Mouse (Mus musculus) macrophage (primary cell): ENCODE results near the gene Slc16a14. TPM values are rescaled to one million over a fixed set of nuclear protein-coding genes. Genes with fewer than 3 reads are reported as not detected.

Experiments
- H3K27ac ChIP-seq: fragments of 350-480 bp; formaldehyde crosslinking; 2 replicates; pipeline ENCODE4 v1.9.0; 2021
- H3K36me3 ChIP-seq: fragments of 350-480 bp; formaldehyde crosslinking; 2 replicates; pipeline ENCODE4 v1.9.0; 2021; ENCODE audit errors: inconsistent target
- H3K4me3 ChIP-seq: fragments of 350-480 bp; formaldehyde crosslinking; 2 replicates; pipeline ENCODE4 v1.9.0; 2021; ENCODE audit errors: inconsistent target
- H3K79me2 ChIP-seq: fragments of 350-480 bp; formaldehyde crosslinking; 2 replicates; pipeline ENCODE4 v1.9.0; 2021; ENCODE audit errors: inconsistent target
- WGBS: methylation state at CpG from one replicate; pipeline ENCODE4 v1.1.7; 2026; ENCODE audit warnings: inconsistent platforms; ENCODE audit not compliant: missing documents; 5-methylcytosine and 5-hydroxymethylcytosine counted together
- polyA plus RNA-seq: library from polyadenylated mRNA; stranded (reverse); fragments of 250-400 nt; gene quantifications from 3 replicates; pipeline ENCODE4 v1.2.4, GENCODE M21; 2018; ENCODE audit warnings: inconsistent platforms

The Slc16a14 gene
- polyA plus RNA-seq, 1 experiment from 2014 or later, result 0.06 TPM

GRCm38 (mm10) chr1:84934151-84934502, 807 bp downstream of the Slc16a14 start:
- H3K79me2 ChIP-seq, result no peaks in the 10 kb centered on the region
- no peaks in the 10 kb centered on the region for H3K36me3 ChIP-seq
- WGBS, result 4% methylated on average over 12 of the region's 12 CpGs
- no peak overlapping the region for H3K4me3 ChIP-seq
- H3K27ac ChIP-seq, result no peak overlapping the region

GRCm38 (mm10) chr1:84933472-84934150, 1.3 kb downstream of the Slc16a14 start:
- no peak overlapping the region for H3K4me3 ChIP-seq
- WGBS, result 18% methylated on average over 22 of the region's 22 CpGs
- no peaks in the 10 kb centered on the region for H3K36me3 ChIP-seq
- H3K79me2 ChIP-seq, result no peaks in the 10 kb centered on the region
- no peak overlapping the region for H3K27ac ChIP-seq

GRCm38 (mm10) chr1:84925599-84925998, 9.3 kb downstream of the Slc16a14 start:
- H3K36me3 ChIP-seq, result no peaks in the 10 kb centered on the region
- no peaks in the 10 kb centered on the region for H3K79me2 ChIP-seq
- no peak overlapping the region for H3K27ac ChIP-seq
- WGBS, result 77% methylated on average over 9 of the region's 9 CpGs
- H3K4me3 ChIP-seq, result no peak overlapping the region

- Histone ChIP-seq H3K4me3 (no peak overlapping the region), H3K27ac (no peak overlapping the region), H3K36me3 (no peaks in the 10 kb centered on the region), H3K79me2 (no peaks in the 10 kb centered on the region)
- WGBS, result 20% methylated on average over 6 of the region's 6 CpGs
These were observed 10.8 kb downstream of the Slc16a14 start for GRCm38 (mm10) chr1:84924134-84924533.

- Histone ChIP-seq H3K79me2 (no peaks in the 10 kb centered on the region), H3K4me3 (no peak overlapping the region), H3K27ac (no peak overlapping the region), H3K36me3 (no peaks in the 10 kb centered on the region)
- 100% methylated on average over 2 of the region's 2 CpGs for WGBS
These were observed 11.5 kb downstream of the Slc16a14 start for GRCm38 (mm10) chr1:84923432-84923831.

GRCm38 (mm10) chr1:84918865-84919264, 16.1 kb downstream of the Slc16a14 start:
- H3K36me3 ChIP-seq, result no peaks in the 10 kb centered on the region
- no peak overlapping the region for H3K4me3 ChIP-seq
- H3K27ac ChIP-seq, result no peak overlapping the region
- no peaks in the 10 kb centered on the region for H3K79me2 ChIP-seq
- WGBS, result 93% methylated on average over 3 of the region's 3 CpGs

- H3K36me3 ChIP-seq, result no peaks in the 10 kb centered on the region
- WGBS, result 25% methylated on average over 3 of the region's 4 CpGs
- no peak overlapping the region for H3K27ac ChIP-seq
- no peaks in the 10 kb centered on the region for H3K79me2 ChIP-seq
- H3K4me3 ChIP-seq, result no peak overlapping the region
These were observed 19.9 kb downstream of the Slc16a14 start for GRCm38 (mm10) chr1:84915010-84915409.

GRCm38 (mm10) chr1:84912571-84912970, 22.4 kb downstream of the Slc16a14 start:
- no peak overlapping the region for H3K4me3 ChIP-seq
- no peaks in the 10 kb centered on the region for H3K79me2 ChIP-seq
- H3K36me3 ChIP-seq, result no peaks in the 10 kb centered on the region
- H3K27ac ChIP-seq, result no peak overlapping the region
- WGBS, result 92% methylated on average over 11 of the region's 11 CpGs

- Histone ChIP-seq H3K4me3 (no peak overlapping the region), H3K79me2 (no peaks in the 10 kb centered on the region), H3K36me3 (no peaks in the 10 kb centered on the region), H3K27ac (no peak overlapping the region)
- WGBS, result 68% methylated on average over 8 of the region's 8 CpGs
These were observed 24.6 kb downstream of the Slc16a14 start for GRCm38 (mm10) chr1:84910177-84910804.

- H3K4me3 ChIP-seq, result no peak overlapping the region
- no peak overlapping the region for H3K27ac ChIP-seq
- WGBS, result 100% methylated on average over 2 of the region's 2 CpGs
- no peaks in the 10 kb centered on the region for H3K36me3 ChIP-seq
- H3K79me2 ChIP-seq, result no peaks in the 10 kb centered on the region
These were observed 30.5 kb downstream of the Slc16a14 start for GRCm38 (mm10) chr1:84904467-84904866.

GRCm38 (mm10) chr1:84899156-84899555, 35.8 kb downstream of the Slc16a14 start:
- no peak overlapping the region for H3K4me3 ChIP-seq
- H3K79me2 ChIP-seq, result no peaks in the 10 kb centered on the region
- no peaks in the 10 kb centered on the region for H3K36me3 ChIP-seq
- H3K27ac ChIP-seq, result no peak overlapping the region
- WGBS, result 94% methylated on average over 6 of the region's 6 CpGs

- WGBS, result 93% methylated on average over 6 of the region's 6 CpGs
These were observed 37.6 kb downstream of the Slc16a14 start for GRCm38 (mm10) chr1:84897364-84897763.

GRCm38 (mm10) chr1:84891746-84892145, 43.2 kb downstream of the Slc16a14 start:
- H3K79me2 ChIP-seq, result no peaks in the 10 kb centered on the region
- 93% methylated on average over 8 of the region's 9 CpGs for WGBS
- no peaks in the 10 kb centered on the region for H3K36me3 ChIP-seq
- H3K4me3 ChIP-seq, result no peak overlapping the region
- H3K27ac ChIP-seq, result no peak overlapping the region

More at GRCm38 (mm10) chr1:84897364-84897763, 37.6 kb downstream of the Slc16a14 start:
- Histone ChIP-seq H3K79me2 (no peaks in the 10 kb centered on the region), H3K36me3 (no peaks in the 10 kb centered on the region), H3K27ac (no peak overlapping the region), H3K4me3 (no peak overlapping the region)

GRCm38 (mm10) chr1:84890503-84890902, 44.4 kb downstream of the Slc16a14 start:
- Histone ChIP-seq H3K36me3 (no peaks in the 10 kb centered on the region), H3K79me2 (no peaks in the 10 kb centered on the region), H3K27ac (no peak overlapping the region), H3K4me3 (no peak overlapping the region)
- WGBS, result 94% methylated on average over 7 of the region's 7 CpGs

GRCm38 (mm10) chr1:84890005-84890393, 44.9 kb downstream of the Slc16a14 start:
- Histone ChIP-seq H3K4me3 (no peak overlapping the region), H3K27ac (no peak overlapping the region), H3K79me2 (no peaks in the 10 kb centered on the region), H3K36me3 (no peaks in the 10 kb centered on the region)
- WGBS, result 94% methylated on average over 7 of the region's 7 CpGs
